Mouse (Mus musculus) neutrophil, adult 59 days (primary cell): ENCODE measurements around the gene Gm20918. TPM values are rescaled to one million over a fixed set of nuclear protein-coding genes. Genes with fewer than 3 reads are reported as not detected.

ENCODE experiments used
- total RNA-seq, 2 experiments: library from RNA; stranded (reverse); gene quantifications; 1 replicate in 1 of 2; 2 replicates in 1 of 2; pipeline ENCODE4 v1.2.4; 2023

The Gm20918 gene
- total RNA-seq: not detected

GRCm38 (mm10) chrY:5043637-5044036 lies at the start of gene Gm20918:
Gene Gm20918 (plus strand): TSS chrY:5043937.

Other genes starting within 250 kb of the Gm20918 start
- gene Gm21820, start 205.5 kb downstream of the Gm20918 start, total RNA-seq: not detected